Mouse (Mus musculus): ENCODE results near the gene Nfxl1.

- no peak for TF ChIP-seq ETS1 (conservative IDR thresholded peaks at IDR 0.05; ENCODE audit: low read depth, low read length)
- no peak for TF ChIP-seq UBTF (IDR thresholded peaks at IDR 0.05; ENCODE audit: low read depth, low read length)
- TF ChIP-seq ZC3H11A (IDR thresholded peaks at IDR 0.05; ENCODE audit: low read depth, low read length): no peak
- TF ChIP-seq MEF2A (IDR thresholded peaks at IDR 0.05; ENCODE audit: borderline replicate concordance, low read depth, low read length): no peak
- TF ChIP-seq CTCF (conservative IDR thresholded peaks at IDR 0.05 in 1 of 2, IDR thresholded peaks at IDR 0.05 in 1 of 2; ENCODE audit: low read depth in 2 of 2, low read length in 2 of 2): no peak
- no peak for TF ChIP-seq GABPA (IDR thresholded peaks at IDR 0.05; ENCODE audit: insufficient replicate concordance, low read depth, low read length)
- no peak for TF ChIP-seq IRF4 (IDR thresholded peaks at IDR 0.05; ENCODE audit: low read depth, low read length)
- no peak for TF ChIP-seq MYC (IDR thresholded peaks at IDR 0.05; ENCODE audit: low read depth, low read length)
- no peak for TF ChIP-seq JUND (conservative IDR thresholded peaks at IDR 0.05; ENCODE audit: low read depth, low read length)
- TF ChIP-seq EP300 (IDR thresholded peaks at IDR 0.05; ENCODE audit: low read length): no peak
- no peak for TF ChIP-seq ELF1 (IDR thresholded peaks at IDR 0.05; ENCODE audit: low read depth, low read length)
- TF ChIP-seq POLR2A (IDR thresholded peaks at IDR 0.05; ENCODE audit: low read depth, low read length): no peak
These were observed 30.6 kb downstream of the Nfxl1 start for GRCm38 (mm10) chr5:72528896-72529295.
